Mouse (Mus musculus): ENCODE measurements around the gene Manbal. TPM values are rescaled to one million over a fixed set of nuclear protein-coding genes. Genes with fewer than 3 reads are reported as not detected.

Gene Manbal
- 82.5 and 83.7 TPM in 2 replicates for polyA plus RNA-seq (2015; fragmentation: Nextera tagmentation; extraction: Ambion mirVana)

- 4% methylated on average over 42 of the region's 42 CpGs for WGBS
Measured at GRCm38 (mm10) chr2:157367184-157367893, at the start of gene Manbal. TSS of gene Manbal (plus strand) at chr2:157367594.

GRCm38 (mm10) chr2:157320135-157320534 is 47.3 kb upstream of the Manbal start:
- Histone ChIP-seq H3K4me1 (ENCODE audit: insufficient read depth, low read length) (no peaks in the 10 kb centered on the region), H3K4me3 (ENCODE audit: low read length) (no peak overlapping the region), H3K27ac (ENCODE audit: low read length) (peak overlapping the region; percentile 59; the same call in 1 of the 2 replicates), H3K4me2 (replicated peaks; ENCODE audit: low read depth, low read length) (no peak overlapping the region), H3K36me3 (ENCODE audit: insufficient read depth, low read length) (peaks cover 81% of the 10 kb centered on the region), H3K9ac (replicated peaks; ENCODE audit: low read length) (no peak overlapping the region), H3K27me3 (ENCODE audit: insufficient read depth, low read length) (no peaks in the 10 kb centered on the region), H3K9me3 (ENCODE audit: low read length) (no peaks in the 10 kb centered on the region)
- 65% methylated on average over 8 of the region's 8 CpGs for WGBS
- ATAC-seq (ENCODE audit: low FRiP score, low TSS enrichment), result no peak

More at GRCm38 (mm10) chr2:157367184-157367893, at the start of gene Manbal:
- Histone ChIP-seq H3K36me3 (ENCODE audit: insufficient read depth, low read length) (no peaks in the 10 kb centered on the region), H3K9me3 (ENCODE audit: low read length) (no peaks in the 10 kb centered on the region), H3K27me3 (ENCODE audit: insufficient read depth, low read length) (no peaks in the 10 kb centered on the region), H3K9ac (replicated peaks; ENCODE audit: low read length) (peak within 1 kb of the TSS; percentile 96), H3K4me1 (ENCODE audit: insufficient read depth, low read length) (peaks cover 13% of the 10 kb centered on the region), H3K4me3 (ENCODE audit: low read length) (peak within 1 kb of the TSS; percentile 89), H3K27ac (ENCODE audit: low read length) (peak within 1 kb of the TSS; percentile 94), H3K4me2 (replicated peaks; ENCODE audit: low read depth, low read length) (peak within 1 kb of the TSS; percentile 81)
- peak; percentile 91 for ATAC-seq (ENCODE audit: low FRiP score, low TSS enrichment)

GRCm38 (mm10) chr2:157320886-157321285 is 46.5 kb upstream of the Manbal start:
- Histone ChIP-seq H3K4me2 (replicated peaks; ENCODE audit: low read depth, low read length) (no peak overlapping the region), H3K4me1 (ENCODE audit: insufficient read depth, low read length) (no peaks in the 10 kb centered on the region), H3K27me3 (ENCODE audit: insufficient read depth, low read length) (no peaks in the 10 kb centered on the region), H3K36me3 (ENCODE audit: insufficient read depth, low read length) (peaks cover 78% of the 10 kb centered on the region), H3K9me3 (ENCODE audit: low read length) (no peaks in the 10 kb centered on the region), H3K27ac (ENCODE audit: low read length) (peak overlapping the region; percentile 59; the same call in 1 of the 2 replicates), H3K9ac (replicated peaks; ENCODE audit: low read length) (no peak overlapping the region), H3K4me3 (ENCODE audit: low read length) (no peak overlapping the region)
- 0 out of 2 replicates have a peak, but pooled peaks have one; percentile 61 for ATAC-seq (ENCODE audit: low FRiP score, low TSS enrichment)
- WGBS, result 47% methylated on average over 5 of the region's 5 CpGs

- Histone ChIP-seq H3K9me3 (ENCODE audit: low read length) (no peaks in the 10 kb centered on the region), H3K36me3 (ENCODE audit: insufficient read depth, low read length) (peaks cover 77% of the 10 kb centered on the region), H3K9ac (replicated peaks; ENCODE audit: low read length) (no peak overlapping the region), H3K4me3 (ENCODE audit: low read length) (no peak overlapping the region), H3K27ac (ENCODE audit: low read length) (no peak overlapping the region), H3K27me3 (ENCODE audit: insufficient read depth, low read length) (no peaks in the 10 kb centered on the region), H3K4me2 (replicated peaks; ENCODE audit: low read depth, low read length) (no peak overlapping the region), H3K4me1 (ENCODE audit: insufficient read depth, low read length) (no peaks in the 10 kb centered on the region)
- WGBS, result 90% methylated on average over 5 of the region's 5 CpGs
- ATAC-seq (ENCODE audit: low FRiP score, low TSS enrichment), result no peak
Measured at GRCm38 (mm10) chr2:157322029-157322766, 45.2 kb upstream of the Manbal start.

- H3K4me1 ChIP-seq (ENCODE audit: insufficient read depth, low read length), result no peaks in the 10 kb centered on the region
- peaks cover 57% of the 10 kb centered on the region for H3K36me3 ChIP-seq (ENCODE audit: insufficient read depth, low read length)
- no peaks in the 10 kb centered on the region for H3K27me3 ChIP-seq (ENCODE audit: insufficient read depth, low read length)
- no peak overlapping the region for H3K4me3 ChIP-seq (ENCODE audit: low read length)
- WGBS, result 89% methylated on average over 2 of the region's 2 CpGs
- no peak for ATAC-seq (ENCODE audit: low FRiP score, low TSS enrichment)
- H3K27ac ChIP-seq (ENCODE audit: low read length), result no peak overlapping the region
- H3K4me2 ChIP-seq (replicated peaks; ENCODE audit: low read depth, low read length), result no peak overlapping the region
- no peaks in the 10 kb centered on the region for H3K9me3 ChIP-seq (ENCODE audit: low read length)
- H3K9ac ChIP-seq (replicated peaks; ENCODE audit: low read length), result no peak overlapping the region
Measured at GRCm38 (mm10) chr2:157325238-157325637, 42.2 kb upstream of the Manbal start.

- Histone ChIP-seq H3K36me3 (ENCODE audit: insufficient read depth, low read length) (peaks cover 35% of the 10 kb centered on the region), H3K9ac (replicated peaks; ENCODE audit: low read length) (no peak overlapping the region), H3K9me3 (ENCODE audit: low read length) (no peaks in the 10 kb centered on the region), H3K4me2 (replicated peaks; ENCODE audit: low read depth, low read length) (no peak overlapping the region), H3K4me3 (ENCODE audit: low read length) (no peak overlapping the region), H3K4me1 (ENCODE audit: insufficient read depth, low read length) (no peaks in the 10 kb centered on the region), H3K27ac (ENCODE audit: low read length) (no peak overlapping the region), H3K27me3 (ENCODE audit: insufficient read depth, low read length) (no peaks in the 10 kb centered on the region)
- WGBS, result 41% methylated on average over 5 of the region's 5 CpGs
- ATAC-seq (ENCODE audit: low FRiP score, low TSS enrichment), result 0 out of 2 replicates have a peak, but pooled peaks have one; percentile 54
Measured at GRCm38 (mm10) chr2:157328106-157328505, 39.3 kb upstream of the Manbal start.

GRCm38 (mm10) chr2:157328570-157328969 is 38.8 kb upstream of the Manbal start:
- no peak overlapping the region for H3K27ac ChIP-seq (ENCODE audit: low read length)
- 42% methylated on average over 11 of the region's 11 CpGs for WGBS
- H3K9me3 ChIP-seq (ENCODE audit: low read length), result no peaks in the 10 kb centered on the region
- H3K36me3 ChIP-seq (ENCODE audit: insufficient read depth, low read length), result peaks cover 30% of the 10 kb centered on the region
- no peak overlapping the region for H3K4me3 ChIP-seq (ENCODE audit: low read length)
- H3K4me1 ChIP-seq (ENCODE audit: insufficient read depth, low read length), result no peaks in the 10 kb centered on the region
- no peak for ATAC-seq (ENCODE audit: low FRiP score, low TSS enrichment)
- no peak overlapping the region for H3K9ac ChIP-seq (replicated peaks; ENCODE audit: low read length)
- H3K4me2 ChIP-seq (replicated peaks; ENCODE audit: low read depth, low read length), result no peak overlapping the region
- H3K27me3 ChIP-seq (ENCODE audit: insufficient read depth, low read length), result no peaks in the 10 kb centered on the region

- WGBS, result 91% methylated on average over 5 of the region's 5 CpGs
- ATAC-seq (ENCODE audit: low FRiP score, low TSS enrichment), result no peak
- no peaks in the 10 kb centered on the region for H3K27me3 ChIP-seq (ENCODE audit: insufficient read depth, low read length)
Measured at GRCm38 (mm10) chr2:157332059-157332458, 35.3 kb upstream of the Manbal start.

GRCm38 (mm10) chr2:157338663-157339062 is 28.7 kb upstream of the Manbal start:
- ATAC-seq (ENCODE audit: low FRiP score, low TSS enrichment), result no peak
- Histone ChIP-seq H3K4me2 (replicated peaks; ENCODE audit: low read depth, low read length) (no peak overlapping the region), H3K27ac (ENCODE audit: low read length) (no peak overlapping the region), H3K9me3 (ENCODE audit: low read length) (no peaks in the 10 kb centered on the region), H3K4me3 (ENCODE audit: low read length) (no peak overlapping the region), H3K27me3 (ENCODE audit: insufficient read depth, low read length) (no peaks in the 10 kb centered on the region), H3K4me1 (ENCODE audit: insufficient read depth, low read length) (no peaks in the 10 kb centered on the region), H3K36me3 (ENCODE audit: insufficient read depth, low read length) (no peaks in the 10 kb centered on the region), H3K9ac (replicated peaks; ENCODE audit: low read length) (no peak overlapping the region)
- 32% methylated on average over 5 of the region's 5 CpGs for WGBS

More at GRCm38 (mm10) chr2:157332059-157332458, 35.3 kb upstream of the Manbal start:
- Histone ChIP-seq H3K4me3 (ENCODE audit: low read length) (no peak overlapping the region), H3K9me3 (ENCODE audit: low read length) (no peaks in the 10 kb centered on the region), H3K4me1 (ENCODE audit: insufficient read depth, low read length) (no peaks in the 10 kb centered on the region), H3K27ac (ENCODE audit: low read length) (no peak overlapping the region), H3K36me3 (ENCODE audit: insufficient read depth, low read length) (peaks cover 4% of the 10 kb centered on the region; the same call in 1 of the 2 replicates), H3K4me2 (replicated peaks; ENCODE audit: low read depth, low read length) (no peak overlapping the region), H3K9ac (replicated peaks; ENCODE audit: low read length) (no peak overlapping the region)

- no peaks in the 10 kb centered on the region for H3K27me3 ChIP-seq (ENCODE audit: insufficient read depth, low read length)
- H3K9me3 ChIP-seq (ENCODE audit: low read length), result no peaks in the 10 kb centered on the region
- WGBS, result 81% methylated on average over 7 of the region's 7 CpGs
- no peak overlapping the region for H3K4me2 ChIP-seq (replicated peaks; ENCODE audit: low read depth, low read length)
- no peak overlapping the region for H3K4me3 ChIP-seq (ENCODE audit: low read length)
- H3K9ac ChIP-seq (replicated peaks; ENCODE audit: low read length), result no peak overlapping the region
- no peaks in the 10 kb centered on the region for H3K4me1 ChIP-seq (ENCODE audit: insufficient read depth, low read length)
- no peak overlapping the region for H3K27ac ChIP-seq (ENCODE audit: low read length)
- no peak for ATAC-seq (ENCODE audit: low FRiP score, low TSS enrichment)
- no peaks in the 10 kb centered on the region for H3K36me3 ChIP-seq (ENCODE audit: insufficient read depth, low read length)
Measured at GRCm38 (mm10) chr2:157339532-157339931, 27.9 kb upstream of the Manbal start.
